Mouse (Mus musculus) spleen, adult 10 weeks (tissue): Measurements from ENCODE around the gene Tedc1. TPM values are rescaled to one million over a fixed set of nuclear protein-coding genes. Genes with fewer than 3 reads are reported as not detected.

Experiments
- polyA plus RNA-seq: library from polyadenylated mRNA; stranded (reverse); fragments of 350-450 nt; fragmentation: Illumina TruSeq; extraction: RNeasy Lipid Tissue Mini Kit (QIAGEN cat#74804); gene quantifications from one replicate; pipeline ENCODE4 v1.2.3, GENCODE M21; 2015; ENCODE audit warnings: low replicate concordance; ENCODE audit not compliant: insufficient read depth

The Tedc1 gene
- 4.9 TPM for polyA plus RNA-seq

GRCm38 (mm10) chr12:113155887-113156539, at the start of gene Tedc1:
Gene Tedc1 (plus strand): TSS chr12:113156421.

DNA sequence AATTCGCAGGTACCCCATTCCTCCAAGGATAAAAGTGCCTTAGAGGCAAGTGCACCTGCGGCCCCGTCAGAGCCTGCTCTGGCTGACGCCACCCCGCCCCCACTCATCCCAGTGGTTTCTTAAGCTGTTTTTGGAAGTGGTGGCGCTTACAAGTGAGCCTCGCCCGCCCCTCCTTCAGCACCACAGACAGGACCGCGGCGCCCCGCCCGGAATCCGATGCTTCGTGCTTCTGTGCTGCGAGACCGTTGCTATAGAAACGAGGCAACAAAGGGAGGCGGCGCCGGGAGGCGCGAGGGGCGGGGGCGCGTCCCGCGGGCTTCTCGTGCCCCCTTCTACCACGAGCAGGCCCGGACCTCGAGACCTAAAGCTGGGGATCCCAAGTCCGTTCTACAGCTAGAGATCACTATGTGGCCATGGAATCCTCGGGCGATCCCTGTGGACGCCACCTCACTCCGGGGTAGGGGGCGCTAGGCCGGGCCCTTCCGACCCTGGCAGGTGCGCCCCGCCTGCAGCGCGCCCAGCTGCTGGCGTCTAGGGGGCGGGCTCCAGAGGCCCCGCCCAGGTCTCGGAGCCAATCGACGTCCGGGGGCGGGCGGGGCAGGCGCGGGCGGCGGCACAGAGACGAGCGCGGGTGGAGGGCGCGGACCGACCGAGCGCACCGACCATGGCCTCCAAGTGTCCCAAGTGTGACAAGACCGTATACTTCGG, 16.2 kb upstream of the Tedc1 start, which contains the start of gene Crip2:
Gene Crip2 (plus strand): TSS at position 329 of the 708 bp plus-strand sequence.

DNA sequence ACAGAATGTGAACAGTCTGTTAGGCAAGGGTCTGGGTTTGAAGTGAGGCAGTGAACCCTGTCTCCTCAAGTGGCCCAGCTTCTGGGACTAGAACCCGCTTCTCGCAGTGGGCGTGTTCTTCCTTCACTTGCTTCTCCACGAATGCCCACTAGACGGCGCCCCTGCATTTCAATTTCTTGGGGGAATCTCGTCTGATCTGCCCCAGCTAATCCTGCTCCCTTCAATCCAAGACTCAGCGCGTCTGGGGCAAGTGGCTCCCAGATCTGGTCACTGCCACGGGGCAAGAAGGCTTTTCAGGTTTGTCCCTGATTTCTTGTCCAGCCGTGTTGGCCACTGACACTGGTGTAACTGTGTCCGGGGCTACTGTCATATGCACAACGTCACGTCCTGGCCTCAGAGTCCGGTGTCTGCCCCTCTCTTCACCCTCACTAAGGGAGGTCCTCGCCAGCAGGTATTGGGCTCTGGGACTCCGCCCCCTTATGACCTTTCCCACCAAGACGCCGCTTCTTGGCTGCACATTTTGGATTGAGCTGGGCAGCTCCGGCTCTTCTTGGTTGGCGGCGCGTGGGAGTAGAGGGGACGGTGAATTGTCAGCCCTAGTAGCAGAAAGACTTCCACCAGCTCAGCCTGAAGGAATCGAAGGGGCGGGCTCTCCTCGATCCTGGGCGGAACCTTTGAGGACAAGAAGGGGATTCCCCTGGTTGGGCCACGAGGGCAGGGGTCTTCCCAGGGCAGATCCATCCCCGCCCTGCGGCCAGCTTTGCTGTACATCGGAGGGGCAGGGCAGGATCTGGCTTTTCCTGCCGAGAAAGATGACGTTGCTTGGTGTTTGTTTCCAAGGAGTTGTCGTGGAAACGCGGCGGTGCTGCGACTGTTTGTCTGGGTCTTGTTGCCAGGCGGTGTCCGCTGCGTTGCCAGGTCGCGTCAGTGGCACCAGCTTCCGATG, 9.8 kb upstream of the Tedc1 start, which contains the start of gene Crip1:
Gene Crip1 (plus strand): TSS at position 205 of the 946 bp plus-strand sequence.

GRCm38 (mm10) chr12:113185442-113186291, 29.4 kb downstream of the Tedc1 start, which contains the start of gene Tmem121:
Gene Tmem121 (plus strand): TSS chr12:113185930.

Other genes starting within 250 kb of the Tedc1 start
- gene Jag2, start 226.6 kb upstream of the Tedc1 start, polyA plus RNA-seq: 0.64 TPM
- 5.9 TPM for gene Nudt14, start 214.3 kb upstream of the Tedc1 start, polyA plus RNA-seq
- 8.2 TPM for gene Btbd6, start 179.9 kb upstream of the Tedc1 start, polyA plus RNA-seq
- gene Brf1, start 155.7 kb upstream of the Tedc1 start, polyA plus RNA-seq: 127 TPM
- gene Pacs2, start 141.9 kb upstream of the Tedc1 start, polyA plus RNA-seq: 28.9 TPM
- not detected for gene Tex22, start 81.9 kb upstream of the Tedc1 start, polyA plus RNA-seq
- 19.7 TPM for gene Mta1, start 58.1 kb upstream of the Tedc1 start, polyA plus RNA-seq
- 12.5 TPM for gene Crip2, start 16.2 kb upstream of the Tedc1 start, polyA plus RNA-seq
- 204 TPM for gene Crip1, start 10.1 kb upstream of the Tedc1 start, polyA plus RNA-seq
- not detected for gene Tmem121, start 29.5 kb downstream of the Tedc1 start, polyA plus RNA-seq